Mouse (Mus musculus): ENCODE data around the gene Filip1l. TPM values are rescaled to one million over a fixed set of nuclear protein-coding genes. Genes with fewer than 3 reads are reported as not detected.

Filip1l gene
- polyA plus RNA-seq, 1 experiment = 15.1 TPM

GRCm38 (mm10) chr16:57500851-57501250 is 148.0 kb downstream of the Filip1l start:
- TF ChIP-seq CTCF (IDR thresholded peaks at IDR 0.05; ENCODE audit: insufficient read depth, low read length) (no peak), POLR2A (IDR thresholded peaks at IDR 0.05; ENCODE audit: borderline replicate concordance, extremely low read depth, low read depth, low read length) (no peak)
- 62% methylated on average over 3 of the region's 3 CpGs for WGBS
- no peak for DNase-seq
- H3K4me3 ChIP-seq (replicated peaks; ENCODE audit: extremely low read depth, low read depth, low read length) = no peak overlapping the region
- no peaks in the 10 kb centered on the region; the same call in none of the 2 replicates for H3K4me1 ChIP-seq (ENCODE audit: control insufficient read depth, insufficient read depth, low read length)

- DNase-seq = no peak
- 31% methylated on average over 2 of the region's 2 CpGs for WGBS
Measured at GRCm38 (mm10) chr16:57502230-57502629, 149.3 kb downstream of the Filip1l start.

GRCm38 (mm10) chr16:57502761-57503160 is 149.9 kb downstream of the Filip1l start:
- WGBS = 59% methylated on average over 5 of the region's 5 CpGs
- TF ChIP-seq POLR2A (IDR thresholded peaks at IDR 0.05; ENCODE audit: borderline replicate concordance, extremely low read depth, low read depth, low read length) = no peak
- TF ChIP-seq CTCF (IDR thresholded peaks at IDR 0.05; ENCODE audit: insufficient read depth, low read length) = no peak
- H3K4me3 ChIP-seq (replicated peaks; ENCODE audit: extremely low read depth, low read depth, low read length) = no peak overlapping the region

More at GRCm38 (mm10) chr16:57502230-57502629, 149.3 kb downstream of the Filip1l start:
- Histone ChIP-seq H3K4me3 (replicated peaks; ENCODE audit: extremely low read depth, low read depth, low read length) (no peak overlapping the region), H3K4me1 (ENCODE audit: control insufficient read depth, insufficient read depth, low read length) (no peaks in the 10 kb centered on the region)
- TF ChIP-seq POLR2A (IDR thresholded peaks at IDR 0.05; ENCODE audit: borderline replicate concordance, extremely low read depth, low read depth, low read length) (no peak), CTCF (IDR thresholded peaks at IDR 0.05; ENCODE audit: insufficient read depth, low read length) (no peak)

GRCm38 (mm10) chr16:57504728-57505127 is 151.8 kb downstream of the Filip1l start:
- no peaks in the 10 kb centered on the region for H3K4me1 ChIP-seq (ENCODE audit: control insufficient read depth, insufficient read depth, low read length)
- TF ChIP-seq CTCF (IDR thresholded peaks at IDR 0.05; ENCODE audit: insufficient read depth, low read length) (no peak), POLR2A (IDR thresholded peaks at IDR 0.05; ENCODE audit: borderline replicate concordance, extremely low read depth, low read depth, low read length) (no peak)
- DNase-seq = no peak
- WGBS = 65% methylated on average over 4 of the region's 4 CpGs
- no peak overlapping the region for H3K4me3 ChIP-seq (replicated peaks; ENCODE audit: extremely low read depth, low read depth, low read length)

More at GRCm38 (mm10) chr16:57502761-57503160, 149.9 kb downstream of the Filip1l start:
- H3K4me1 ChIP-seq (ENCODE audit: control insufficient read depth, insufficient read depth, low read length) = no peaks in the 10 kb centered on the region
- DNase-seq = no peak

GRCm38 (mm10) chr16:57506133-57506532 is 153.2 kb downstream of the Filip1l start:
- no peak for DNase-seq
- TF ChIP-seq CTCF (IDR thresholded peaks at IDR 0.05; ENCODE audit: insufficient read depth, low read length) (no peak), POLR2A (IDR thresholded peaks at IDR 0.05; ENCODE audit: borderline replicate concordance, extremely low read depth, low read depth, low read length) (no peak)
- no peak overlapping the region for H3K4me3 ChIP-seq (replicated peaks; ENCODE audit: extremely low read depth, low read depth, low read length)
- 58% methylated on average over 6 of the region's 6 CpGs for WGBS
- H3K4me1 ChIP-seq (ENCODE audit: control insufficient read depth, insufficient read depth, low read length) = no peaks in the 10 kb centered on the region

- no peak for DNase-seq
- Histone ChIP-seq H3K4me1 (ENCODE audit: control insufficient read depth, insufficient read depth, low read length) (no peaks in the 10 kb centered on the region), H3K4me3 (replicated peaks; ENCODE audit: extremely low read depth, low read depth, low read length) (no peak overlapping the region)
- WGBS = 71% methylated on average over 1 of the region's 1 CpGs
- TF ChIP-seq POLR2A (IDR thresholded peaks at IDR 0.05; ENCODE audit: borderline replicate concordance, extremely low read depth, low read depth, low read length) = no peak
- TF ChIP-seq CTCF (IDR thresholded peaks at IDR 0.05; ENCODE audit: insufficient read depth, low read length) = no peak
Measured at GRCm38 (mm10) chr16:57508351-57508750, 155.5 kb downstream of the Filip1l start.

GRCm38 (mm10) chr16:57509099-57509498 is 156.2 kb downstream of the Filip1l start:
- TF ChIP-seq CTCF (IDR thresholded peaks at IDR 0.05; ENCODE audit: insufficient read depth, low read length) = no peak
- no peak for TF ChIP-seq POLR2A (IDR thresholded peaks at IDR 0.05; ENCODE audit: borderline replicate concordance, extremely low read depth, low read depth, low read length)
- no peak for DNase-seq
- Histone ChIP-seq H3K4me3 (replicated peaks; ENCODE audit: extremely low read depth, low read depth, low read length) (no peak overlapping the region), H3K4me1 (ENCODE audit: control insufficient read depth, insufficient read depth, low read length) (no peaks in the 10 kb centered on the region)
- 78% methylated on average over 3 of the region's 3 CpGs for WGBS

GRCm38 (mm10) chr16:57513562-57513961 is 160.7 kb downstream of the Filip1l start:
- no peak overlapping the region for H3K4me3 ChIP-seq (replicated peaks; ENCODE audit: extremely low read depth, low read depth, low read length)
- H3K4me1 ChIP-seq (ENCODE audit: control insufficient read depth, insufficient read depth, low read length) = no peaks in the 10 kb centered on the region
- DNase-seq = no peak
- 85% methylated on average over 7 of the region's 7 CpGs for WGBS
- TF ChIP-seq CTCF (IDR thresholded peaks at IDR 0.05; ENCODE audit: insufficient read depth, low read length) (no peak), POLR2A (IDR thresholded peaks at IDR 0.05; ENCODE audit: borderline replicate concordance, extremely low read depth, low read depth, low read length) (no peak)

GRCm38 (mm10) chr16:57514371-57514770 is 161.5 kb downstream of the Filip1l start:
- Histone ChIP-seq H3K4me1 (ENCODE audit: control insufficient read depth, insufficient read depth, low read length) (no peaks in the 10 kb centered on the region), H3K4me3 (replicated peaks; ENCODE audit: extremely low read depth, low read depth, low read length) (no peak overlapping the region)
- WGBS = 90% methylated on average over 4 of the region's 4 CpGs
- TF ChIP-seq CTCF (IDR thresholded peaks at IDR 0.05; ENCODE audit: insufficient read depth, low read length) (no peak), POLR2A (IDR thresholded peaks at IDR 0.05; ENCODE audit: borderline replicate concordance, extremely low read depth, low read depth, low read length) (no peak)
- DNase-seq = no peak

- DNase-seq = no peak
- WGBS = 71% methylated on average over 10 of the region's 10 CpGs
- no peaks in the 10 kb centered on the region for H3K4me1 ChIP-seq (ENCODE audit: control insufficient read depth, insufficient read depth, low read length)
- TF ChIP-seq CTCF (IDR thresholded peaks at IDR 0.05; ENCODE audit: insufficient read depth, low read length) = no peak
- TF ChIP-seq POLR2A (IDR thresholded peaks at IDR 0.05; ENCODE audit: borderline replicate concordance, extremely low read depth, low read depth, low read length) = no peak
- H3K4me3 ChIP-seq (replicated peaks; ENCODE audit: extremely low read depth, low read depth, low read length) = no peak overlapping the region
Measured at GRCm38 (mm10) chr16:57515636-57516035, 162.7 kb downstream of the Filip1l start.

Measured in lung, adult 2 months (tissue).